Mouse (Mus musculus) kidney, postnatal 0 days (tissue): Measurements from ENCODE around the gene Mecp2. TPM values are rescaled to one million over a fixed set of nuclear protein-coding genes. Genes with fewer than 3 reads are reported as not detected.
"Not testable (repeated sequence)": the region's sequence is repeated elsewhere in the genome, so short reads cannot be mapped to it uniquely, and the experiment has no call there.

Source experiments
- ATAC-seq: fragments of 200-750 bp; cut with Nextera tagmentation; replicated peaks from 2 replicates; pipeline ENCODE4 v1.8.0; 2017; ENCODE audit warnings: low read depth, moderate number of reproducible peaks, moderate TSS enrichment, moderate library complexity; ENCODE audit not compliant: low FRiP score
- DNase-seq: peaks from one replicate; pipeline ENCODE4 v3.0.0-alpha.2; 2016; ENCODE audit warnings: low spot score
- H3K27ac ChIP-seq: fragments of 300-500 bp; sonication (generic); 2 replicates; pipeline ENCODE4 v1.5.1; 2014; ENCODE audit warnings: mild to moderate bottlenecking
- H3K27me3 ChIP-seq: fragments of 300-500 bp; sonication (generic); 2 replicates; pipeline ENCODE4 v1.6.1; 2014; ENCODE audit warnings: low read length, mixed read lengths; ENCODE audit not compliant: insufficient read depth
- H3K36me3 ChIP-seq: fragments of 300-500 bp; sonication (generic); 2 replicates; pipeline ENCODE4 v1.6.1; 2014; ENCODE audit warnings: low read length, mixed read lengths; ENCODE audit not compliant: insufficient read depth
- H3K4me1 ChIP-seq: fragments of 300-500 bp; sonication (generic); replicated peaks from 2 replicates; pipeline ENCODE4 v1.6.1; 2014; ENCODE audit warnings: antibody characterized with exemption, low read length, mixed read lengths; ENCODE audit not compliant: insufficient read depth
- H3K4me2 ChIP-seq: fragments of 300-500 bp; sonication (generic); 2 replicates; pipeline ENCODE4 v1.6.1; 2014; ENCODE audit warnings: mild to moderate bottlenecking, low read length, moderate library complexity, mixed read lengths
- H3K4me3 ChIP-seq: fragments of 300-500 bp; sonication (generic); replicated peaks from 2 replicates; pipeline ENCODE4 v1.5.1; 2014; ENCODE audit warnings: low read depth, low read length
- H3K9ac ChIP-seq: fragments of 300-500 bp; sonication (generic); 2 replicates; pipeline ENCODE4 v1.6.1; 2014; ENCODE audit warnings: low read depth, low read length
- H3K9me3 ChIP-seq: fragments of 300-500 bp; sonication (generic); replicated peaks from 2 replicates; pipeline ENCODE4 v1.6.1; 2016; ENCODE audit warnings: low read length, inconsistent platforms, mixed read lengths
- CTCF ChIP-seq: IDR thresholded peaks from 2 replicates; pipeline ENCODE4 v1.5.1; 2016; ENCODE audit warnings: antibody characterized with exemption, low read depth, mild to moderate bottlenecking, moderate library complexity
- WGBS: fragments of 180-500 bp; shearing (Covaris S2); extraction: QIAGEN DNeasy Blood & Tissue Kit; methylation state at CpG from one replicate; pipeline ENCODE4 v1.1.7; 2014; 5-methylcytosine and 5-hydroxymethylcytosine counted together
- polyA plus RNA-seq: library from polyadenylated mRNA; unstranded; fragments of >200 nt; fragmentation: Nextera tagmentation; extraction: Ambion mirVana; gene quantifications from 2 replicates; pipeline ENCODE4 v1.2.1, GENCODE M21; 2015

Gene Mecp2
- polyA plus RNA-seq: 9.3 and 9.4 TPM in 2 replicates

DNA sequence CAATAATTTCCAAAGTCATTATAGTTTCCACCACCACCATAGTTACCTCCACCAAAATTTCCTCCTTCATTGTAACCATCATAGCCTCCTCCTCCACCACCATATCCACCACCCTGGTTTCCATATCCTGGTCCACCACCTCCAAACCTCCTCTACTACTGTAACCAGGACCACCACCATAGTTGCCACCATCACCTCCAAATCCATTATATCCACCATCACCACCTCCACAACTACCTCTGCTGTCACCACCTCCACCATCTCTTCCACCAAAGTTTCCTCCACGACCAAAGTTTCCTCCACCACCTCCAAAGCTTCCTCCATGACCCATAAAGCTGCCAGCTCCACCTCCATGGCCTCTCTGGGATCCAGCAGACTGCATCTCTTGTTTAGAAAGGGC, at the start of gene Mecp2:
Gene Mecp2 (minus strand): TSS at position 101 of the 400 bp plus-strand sequence.
- not testable (repeated sequence) for H3K4me2 ChIP-seq, H3K27me3 ChIP-seq, H3K9me3 ChIP-seq, H3K9ac ChIP-seq, H3K36me3 ChIP-seq, DNase-seq, ATAC-seq, H3K4me1 ChIP-seq, H3K4me3 ChIP-seq, H3K27ac ChIP-seq
- WGBS: 22% methylated on average over 1 of the region's 1 CpGs

DNA sequence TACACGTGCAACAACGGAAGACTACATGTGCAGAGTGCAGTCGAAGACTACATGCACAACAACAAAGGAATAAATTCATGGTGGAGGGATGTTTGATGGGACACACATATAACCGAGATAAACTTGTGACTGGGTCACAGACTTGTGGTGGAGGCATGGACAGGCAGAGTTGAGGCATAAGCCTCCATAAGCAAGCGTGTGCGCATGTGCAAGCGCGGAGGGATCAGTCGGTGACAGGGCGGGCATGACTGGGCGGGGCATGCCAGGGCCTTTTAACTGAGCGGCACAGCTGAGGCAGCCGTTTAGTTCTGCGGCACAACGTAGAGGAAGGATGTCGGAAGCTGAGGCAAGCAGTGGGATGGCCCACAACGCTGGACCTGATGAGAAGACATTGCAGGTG, 41.8 kb upstream of the Mecp2 start, which contains the start of gene Tktl1:
Gene Tktl1 (plus strand): TSS at position 301 of the 400 bp plus-strand sequence.
- 88% methylated on average over 17 of the region's 17 CpGs for WGBS
- H3K4me1 ChIP-seq: no peaks in the 10 kb centered on the region

DNA sequence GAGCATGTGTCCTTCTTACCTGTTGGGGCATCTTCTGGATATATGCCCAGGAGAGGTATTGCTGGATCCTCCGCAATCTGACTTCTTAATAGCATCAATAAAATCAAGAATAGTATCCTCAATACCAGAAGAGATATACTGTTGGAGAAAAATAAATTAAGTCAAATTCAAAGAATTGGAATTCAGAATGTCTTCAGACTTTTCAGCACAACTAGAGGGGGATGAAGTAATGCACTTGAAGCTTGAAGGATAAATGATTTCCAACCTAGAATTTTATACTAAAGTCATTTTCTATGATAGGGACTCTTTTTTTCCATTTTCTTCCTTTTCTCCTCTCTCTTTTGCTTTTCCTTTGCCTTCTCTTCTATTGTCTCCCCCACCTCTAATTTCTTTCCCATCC, 32.6 kb upstream of the Mecp2 start, which contains the start of gene Tex28:
Gene Tex28 (minus strand): TSS at position 101 of the 400 bp plus-strand sequence.
- no peak for DNase-seq
- no peak for TF ChIP-seq CTCF
- 90% methylated on average over 1 of the region's 1 CpGs for WGBS

More for the DNA sequence above, 41.8 kb upstream of the Mecp2 start, which contains the start of gene Tktl1:
- Histone ChIP-seq H3K27me3 (no peaks in the 10 kb centered on the region), H3K9me3 (no peaks in the 10 kb centered on the region), H3K9ac (no peak within 1 kb of the TSS), H3K4me2 (no peak within 1 kb of the TSS), H3K4me3 (no peak within 1 kb of the TSS), H3K36me3 (no peaks in the 10 kb centered on the region), H3K27ac (no peak within 1 kb of the TSS)
- DNase-seq (no peak), ATAC-seq (no peak)
- TF ChIP-seq CTCF: no peak

DNA sequence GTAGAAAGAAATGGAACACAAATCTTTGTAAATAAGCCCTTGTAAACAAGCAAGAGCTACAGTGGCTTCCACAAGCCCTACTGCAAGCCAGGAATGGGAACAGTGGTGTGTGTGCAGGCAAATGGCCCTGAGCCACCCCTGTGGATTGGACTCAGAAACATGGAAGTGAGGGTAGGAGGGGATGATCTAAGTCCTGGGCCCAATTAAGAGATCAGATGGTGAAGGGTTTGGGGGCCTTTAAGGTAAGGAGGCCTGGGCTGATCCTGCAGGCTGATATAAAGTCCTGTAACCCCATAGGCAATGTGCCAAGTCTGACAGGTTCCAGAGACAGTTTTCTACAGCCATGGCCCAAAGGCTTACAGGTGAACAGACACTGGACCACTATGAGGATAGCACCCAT, 8.0 kb downstream of the Mecp2 start, which contains the start of gene Opn1mw:
Gene Opn1mw (plus strand): TSS at position 301 of the 400 bp plus-strand sequence.
- H3K4me2 ChIP-seq: no peak within 1 kb of the TSS
- TF ChIP-seq CTCF: no peak
- H3K4me1 ChIP-seq: no peaks in the 10 kb centered on the region
- H3K36me3 ChIP-seq: no peaks in the 10 kb centered on the region
- no peak within 1 kb of the TSS for H3K9ac ChIP-seq
- no peaks in the 10 kb centered on the region for H3K27me3 ChIP-seq
- H3K27ac ChIP-seq: no peak within 1 kb of the TSS
- no peak for DNase-seq
- no peak within 1 kb of the TSS for H3K4me3 ChIP-seq
- H3K9me3 ChIP-seq: no peaks in the 10 kb centered on the region
- ATAC-seq: no peak

More for the DNA sequence above, 32.6 kb upstream of the Mecp2 start, which contains the start of gene Tex28:
- H3K27me3 ChIP-seq: no peaks in the 10 kb centered on the region
- H3K4me2 ChIP-seq: no peak within 1 kb of the TSS
- no peak within 1 kb of the TSS for H3K9ac ChIP-seq
- H3K4me1 ChIP-seq: no peaks in the 10 kb centered on the region
- H3K9me3 ChIP-seq: no peaks in the 10 kb centered on the region
- H3K4me3 ChIP-seq: no peak within 1 kb of the TSS
- no peak within 1 kb of the TSS for H3K27ac ChIP-seq
- no peaks in the 10 kb centered on the region for H3K36me3 ChIP-seq
- ATAC-seq: no peak

DNA sequence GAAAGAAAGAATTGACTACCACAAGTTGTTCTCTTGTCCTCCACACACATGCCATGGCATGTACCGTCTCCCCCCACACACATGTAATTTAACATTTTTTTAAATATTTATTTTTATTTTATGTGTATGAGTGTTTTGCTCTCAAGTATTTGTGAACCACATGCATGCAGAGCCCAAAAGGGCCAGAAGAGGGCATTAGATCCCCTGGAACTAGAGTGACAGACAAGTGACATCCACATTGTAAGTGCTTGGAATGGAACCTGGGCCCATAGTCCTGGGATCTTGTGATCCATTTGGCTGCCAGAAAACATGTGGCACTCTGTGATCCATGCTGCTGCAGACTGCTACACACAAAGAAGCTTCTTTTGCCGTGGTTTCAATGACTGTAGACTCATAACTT, 10.2 kb downstream of the Mecp2 start:
- H3K9ac ChIP-seq: no peak overlapping the region
- peak; percentile 40 for TF ChIP-seq CTCF
- no peak overlapping the region for H3K4me2 ChIP-seq
- DNase-seq (no peak), ATAC-seq (no peak)
- no peak overlapping the region for H3K27ac ChIP-seq
- no peaks in the 10 kb centered on the region for H3K36me3 ChIP-seq
- no peaks in the 10 kb centered on the region for H3K4me1 ChIP-seq
- no peak overlapping the region for H3K4me3 ChIP-seq
- H3K27me3 ChIP-seq: no peaks in the 10 kb centered on the region
- no peaks in the 10 kb centered on the region for H3K9me3 ChIP-seq
- 62% methylated on average over 2 of the region's 2 CpGs for WGBS

DNA sequence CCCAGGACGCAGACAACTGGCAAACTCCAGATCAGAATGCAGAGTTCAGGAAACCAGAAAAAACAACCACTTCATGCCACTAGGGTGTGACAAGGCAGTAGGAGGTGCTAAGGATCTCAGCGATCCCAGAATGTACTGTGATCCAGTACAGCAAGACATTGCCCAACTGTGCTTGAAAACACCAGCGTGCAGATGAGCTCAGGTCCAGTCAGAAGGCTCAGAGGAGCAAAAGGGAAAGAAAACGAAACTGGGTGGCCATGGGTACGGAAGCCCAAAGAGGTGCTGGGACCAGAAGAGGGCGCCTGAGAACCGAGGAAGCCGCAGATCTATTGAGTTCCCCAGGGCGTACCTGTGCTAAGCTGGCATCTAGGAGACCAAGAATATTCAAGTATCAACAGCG, 19.7 kb downstream of the Mecp2 start:
- Histone ChIP-seq H3K4me1 (no peaks in the 10 kb centered on the region), H3K27me3 (no peaks in the 10 kb centered on the region), H3K36me3 (no peaks in the 10 kb centered on the region), H3K4me3 (peak overlapping the region; percentile 18), H3K9me3 (no peaks in the 10 kb centered on the region), H3K9ac (no peak overlapping the region), H3K4me2 (peak overlapping the region; percentile 43), H3K27ac (no peak overlapping the region)
- peak; percentile 82 for ATAC-seq
- TF ChIP-seq CTCF: peak; percentile 65
- WGBS: 25% methylated on average over 10 of the region's 10 CpGs
- DNase-seq: peak; percentile 68

DNA sequence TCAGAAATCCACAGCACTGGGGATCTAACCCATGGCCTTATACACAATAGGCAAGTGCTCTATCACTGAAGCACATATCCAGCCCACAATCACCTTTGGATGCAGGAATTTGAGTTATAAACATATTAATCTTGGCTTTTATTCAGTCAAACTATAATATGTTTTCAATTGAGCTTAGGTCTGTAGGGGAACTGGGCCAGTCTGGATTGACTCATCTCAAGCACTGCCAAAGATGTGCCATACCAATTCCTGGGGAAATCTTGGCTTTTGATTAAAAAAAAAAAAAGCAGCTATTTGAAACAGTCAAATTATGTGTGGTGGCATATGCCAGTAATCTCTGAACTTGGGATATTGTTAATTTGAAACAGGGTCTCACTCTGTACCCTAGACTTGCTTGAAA, 21.1 kb downstream of the Mecp2 start:
- no peak overlapping the region for H3K4me3 ChIP-seq
- ATAC-seq (no peak), DNase-seq (no peak)
- no peak overlapping the region for H3K4me2 ChIP-seq
- no peaks in the 10 kb centered on the region for H3K36me3 ChIP-seq
- H3K9me3 ChIP-seq: no peaks in the 10 kb centered on the region
- TF ChIP-seq CTCF: no peak
- no peaks in the 10 kb centered on the region for H3K4me1 ChIP-seq
- H3K27ac ChIP-seq: no peak overlapping the region
- no peak overlapping the region for H3K9ac ChIP-seq
- H3K27me3 ChIP-seq: no peaks in the 10 kb centered on the region
